Mouse (Mus musculus) heart, postnatal 25 days (tissue): ENCODE measurements around the gene Ssmem1. TPM values are rescaled to one million over a fixed set of nuclear protein-coding genes. Genes with fewer than 3 reads are reported as not detected.
A peak's percentile ranks its signal among the peaks of the same experiment; 100 is the strongest.

ENCODE experiments used
- DNase-seq: peaks from one replicate; pipeline ENCODE4 v3.0.0; 2022; ENCODE audit warnings: low spot score
- intact Hi-C: fragments of 180-260 bp; cut with DNase I; formaldehyde crosslinking; loops from one replicate; pipeline ENCODE4 v1.15.1; 2025
- total RNA-seq, 2 experiments: library from RNA; stranded (reverse); gene quantifications; 2 replicates each; pipeline ENCODE4 v1.2.3; 2021

The Ssmem1 gene
- under 1 TPM in 1 of 2 experiments, not detected in 1; 0.25 TPM for total RNA-seq

- intact Hi-C loops, result no loop called here
- peak; percentile 99 for DNase-seq
These were observed at the start of gene Ssmem1, which contains the start of gene Tmem209 for GRCm38 (mm10) chr6:30509265-30510239. Gene Ssmem1 (plus strand): TSS chr6:30509849. Gene Tmem209 (minus strand): TSS chr6:30509783.

- intact Hi-C loops, result loop anchor here (1.0 kb wide), 1 partner anchor 58 kb away; no protein-coding TSS in a partner anchor
- DNase-seq, result peak; percentile 38
These were observed 48.8 kb upstream of the Ssmem1 start for GRCm38 (mm10) chr6:30460750-30461446.

GRCm38 (mm10) chr6:30461755-30462344 lies 47.8 kb upstream of the Ssmem1 start:
- intact Hi-C loops, result no loop called here
- DNase-seq, result no peak

- DNase-seq, result no peak
- intact Hi-C loops, result no loop called here
These were observed 46.8 kb upstream of the Ssmem1 start for GRCm38 (mm10) chr6:30462822-30463221.

- intact Hi-C loops, result loop anchor here (1.0 kb wide), 1 partner anchor 56 kb away; no protein-coding TSS in a partner anchor
- DNase-seq, result no peak
These were observed 44.1 kb upstream of the Ssmem1 start for GRCm38 (mm10) chr6:30465586-30465985.

- DNase-seq, result no peak
- intact Hi-C loops, result no loop called here
These were observed 41.6 kb upstream of the Ssmem1 start for GRCm38 (mm10) chr6:30468058-30468457.

GRCm38 (mm10) chr6:30468684-30469083 lies 41.0 kb upstream of the Ssmem1 start:
- DNase-seq, result no peak
- intact Hi-C loops, result no loop called here

GRCm38 (mm10) chr6:30469370-30469769 lies 40.3 kb upstream of the Ssmem1 start:
- intact Hi-C loops, result no loop called here
- no peak for DNase-seq

- no peak for DNase-seq
- intact Hi-C loops, result no loop called here
These were observed 37.9 kb upstream of the Ssmem1 start for GRCm38 (mm10) chr6:30471706-30472105.

GRCm38 (mm10) chr6:30476025-30476765 lies 33.5 kb upstream of the Ssmem1 start:
- DNase-seq, result no peak
- intact Hi-C loops, result no loop called here

GRCm38 (mm10) chr6:30477210-30477714 lies 32.4 kb upstream of the Ssmem1 start:
- no peak for DNase-seq
- intact Hi-C loops, result no loop called here

- intact Hi-C loops, result no loop called here
- DNase-seq, result no peak
These were observed 31.9 kb upstream of the Ssmem1 start for GRCm38 (mm10) chr6:30477784-30478183.

- DNase-seq, result no peak
- intact Hi-C loops, result no loop called here
These were observed 30.2 kb upstream of the Ssmem1 start for GRCm38 (mm10) chr6:30479418-30479817.

GRCm38 (mm10) chr6:30482908-30483307 lies 26.7 kb upstream of the Ssmem1 start:
- DNase-seq, result no peak
- intact Hi-C loops, result no loop called here

- DNase-seq, result no peak
- intact Hi-C loops, result no loop called here
These were observed 23.1 kb upstream of the Ssmem1 start for GRCm38 (mm10) chr6:30486504-30486903.

GRCm38 (mm10) chr6:30499049-30499448 lies 10.6 kb upstream of the Ssmem1 start:
- no peak for DNase-seq
- intact Hi-C loops, result no loop called here

GRCm38 (mm10) chr6:30508824-30509223 lies 825 bp upstream of the Ssmem1 start:
- intact Hi-C loops, result no loop called here
- DNase-seq, result no peak

GRCm38 (mm10) chr6:30510291-30510690 lies 642 bp downstream of the Ssmem1 start:
- DNase-seq, result no peak

GRCm38 (mm10) chr6:30514242-30514641 lies 4.6 kb downstream of the Ssmem1 start:
- no peak for DNase-seq
- intact Hi-C loops, result no loop called here

More at GRCm38 (mm10) chr6:30510291-30510690, 642 bp downstream of the Ssmem1 start:
- intact Hi-C loops, result no loop called here
